Mouse (Mus musculus) stomach, embryonic 16.5 days (tissue): Measurements from ENCODE around the gene Dexi. TPM values are rescaled to one million over a fixed set of nuclear protein-coding genes. Genes with fewer than 3 reads are reported as not detected.

Source experiments
- ATAC-seq: fragments of 200-750 bp; cut with Nextera tagmentation; 2 replicates; pipeline ENCODE4 v1.8.0; 2017; ENCODE audit warnings: moderate number of reproducible peaks, moderate TSS enrichment; ENCODE audit not compliant: insufficient read depth, low FRiP score
- H3K27ac ChIP-seq: fragments of 300-500 bp; sonication (generic); 2 replicates; pipeline ENCODE4 v1.5.1; 2014; ENCODE audit warnings: low read length
- H3K27me3 ChIP-seq: fragments of 300-500 bp; sonication (generic); 2 replicates; pipeline ENCODE4 v1.6.1; 2014; ENCODE audit warnings: low read length, control low read depth, mixed read lengths; ENCODE audit not compliant: control insufficient read depth, insufficient read depth
- H3K36me3 ChIP-seq: fragments of 300-500 bp; sonication (generic); 2 replicates; pipeline ENCODE4 v1.6.1; 2014; ENCODE audit warnings: low read length; ENCODE audit not compliant: control insufficient read depth, insufficient read depth
- H3K4me1 ChIP-seq: fragments of 300-500 bp; sonication (generic); 2 replicates; pipeline ENCODE4 v1.6.1; 2014; ENCODE audit warnings: low read length, control low read depth, mixed read lengths; ENCODE audit not compliant: control insufficient read depth, insufficient read depth
- H3K4me2 ChIP-seq: fragments of 300-500 bp; sonication (generic); 2 replicates; pipeline ENCODE4 v1.6.1; 2014; ENCODE audit warnings: low read depth, low read length, mixed read lengths
- H3K4me3 ChIP-seq: fragments of 300-500 bp; sonication (generic); replicated peaks from 2 replicates; pipeline ENCODE4 v1.5.1; 2014; ENCODE audit warnings: mild to moderate bottlenecking, low read length
- H3K9ac ChIP-seq: fragments of 300-500 bp; sonication (generic); 2 replicates; pipeline ENCODE4 v1.6.1; 2014; ENCODE audit warnings: low read length
- H3K9me3 ChIP-seq: fragments of 300-500 bp; sonication (generic); replicated peaks from 2 replicates; pipeline ENCODE4 v1.6.1; 2016; ENCODE audit warnings: low read length, control low read depth; ENCODE audit not compliant: control insufficient read depth
- WGBS: fragments of 180-500 bp; shearing (Covaris S2); extraction: QIAGEN DNeasy Blood & Tissue Kit; methylation state at CpG from one replicate; pipeline ENCODE4 v1.1.7; 2014; 5-methylcytosine and 5-hydroxymethylcytosine counted together
- polyA plus RNA-seq: library from polyadenylated mRNA; unstranded; fragments of >200 nt; fragmentation: Nextera tagmentation; extraction: Ambion mirVana; gene quantifications from 2 replicates; pipeline ENCODE4 v1.2.1, GENCODE M21; 2015

The Dexi gene
- polyA plus RNA-seq, 1 experiment from 2014 or later, result 5.0 TPM

DNA sequence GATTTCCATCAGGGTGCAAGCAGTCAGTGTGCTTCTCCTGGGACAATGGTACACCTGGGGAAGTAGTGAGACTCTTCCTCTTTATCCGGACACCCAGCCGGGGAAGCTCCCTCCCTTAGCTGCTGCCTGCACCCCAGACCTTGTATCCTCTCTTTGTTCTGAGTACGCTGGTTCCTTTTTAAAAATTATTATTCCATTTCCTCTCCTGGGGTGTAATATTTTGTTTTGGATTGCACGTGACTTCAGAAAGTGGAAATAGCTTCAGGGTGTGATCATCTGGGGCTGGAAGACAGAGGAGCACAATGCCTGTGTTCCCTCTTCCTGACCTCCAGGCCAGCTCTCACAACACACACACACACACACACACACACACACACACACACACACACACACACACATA is 60.5 kb downstream of the Dexi start:
- Histone ChIP-seq H3K4me2 (no peak overlapping the region), H3K4me3 (no peak overlapping the region), H3K36me3 (no peaks in the 10 kb centered on the region), H3K27me3 (no peaks in the 10 kb centered on the region), H3K27ac (no peak overlapping the region), H3K4me1 (no peaks in the 10 kb centered on the region), H3K9me3 (no peaks in the 10 kb centered on the region), H3K9ac (no peak overlapping the region)
- ATAC-seq, result no peak
- WGBS, result 63% methylated on average over 4 of the region's 4 CpGs

DNA sequence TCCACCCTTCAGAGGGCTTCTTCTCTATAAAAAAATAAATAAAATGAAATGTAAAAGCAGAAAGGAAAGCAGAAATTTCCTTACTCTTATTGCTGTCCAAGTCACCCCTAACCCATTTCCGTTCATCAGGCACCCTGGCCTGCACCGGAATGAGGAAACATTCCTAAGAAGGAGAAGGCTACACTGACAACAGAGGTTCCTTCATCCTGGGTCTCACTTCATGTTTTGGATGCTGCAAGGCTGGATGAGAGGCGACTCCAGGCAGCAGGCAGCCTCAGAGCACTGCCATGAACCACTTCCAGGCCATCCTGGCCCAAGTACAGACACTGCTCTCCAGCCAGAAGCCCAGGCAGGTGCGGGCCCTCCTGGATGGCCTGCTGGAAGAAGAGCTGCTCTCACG is 63.0 kb downstream of the Dexi start, which contains the start of gene Ciita:
Gene Ciita (plus strand): TSS at position 203 of the 400 bp plus-strand sequence.
- Histone ChIP-seq H3K36me3 (no peaks in the 10 kb centered on the region), H3K4me2 (no peak within 1 kb of the TSS), H3K9ac (no peak within 1 kb of the TSS), H3K27me3 (no peaks in the 10 kb centered on the region), H3K27ac (no peak within 1 kb of the TSS), H3K4me3 (no peak within 1 kb of the TSS), H3K9me3 (no peaks in the 10 kb centered on the region), H3K4me1 (no peaks in the 10 kb centered on the region)
- no peak for ATAC-seq
- 65% methylated on average over 5 of the region's 5 CpGs for WGBS

DNA sequence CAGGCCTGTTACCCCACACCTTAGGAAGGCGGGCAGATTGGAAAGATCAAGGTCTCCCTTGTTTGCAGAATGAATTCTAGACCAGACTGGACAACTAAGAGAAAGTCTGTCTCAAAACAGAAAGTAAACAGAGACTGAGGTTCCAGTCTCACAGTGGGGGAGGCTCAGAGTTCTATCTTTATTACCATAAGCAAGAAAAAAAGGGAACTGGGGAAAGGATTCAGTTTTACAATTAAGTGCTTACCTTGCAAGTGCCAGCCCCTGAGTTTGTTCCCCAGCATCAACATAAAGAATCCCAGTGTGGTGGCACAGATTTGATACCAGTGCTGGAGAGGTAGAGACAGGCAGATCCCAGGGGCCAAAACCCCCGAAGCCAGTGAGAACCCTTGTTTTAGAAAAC is 66.9 kb downstream of the Dexi start:
- Histone ChIP-seq H3K4me1 (no peaks in the 10 kb centered on the region), H3K4me3 (no peak overlapping the region), H3K4me2 (no peak overlapping the region), H3K36me3 (no peaks in the 10 kb centered on the region), H3K9me3 (no peaks in the 10 kb centered on the region), H3K27me3 (no peaks in the 10 kb centered on the region), H3K27ac (no peak overlapping the region), H3K9ac (no peak overlapping the region)
- 63% methylated on average over 2 of the region's 2 CpGs for WGBS
- ATAC-seq, result no peak

DNA sequence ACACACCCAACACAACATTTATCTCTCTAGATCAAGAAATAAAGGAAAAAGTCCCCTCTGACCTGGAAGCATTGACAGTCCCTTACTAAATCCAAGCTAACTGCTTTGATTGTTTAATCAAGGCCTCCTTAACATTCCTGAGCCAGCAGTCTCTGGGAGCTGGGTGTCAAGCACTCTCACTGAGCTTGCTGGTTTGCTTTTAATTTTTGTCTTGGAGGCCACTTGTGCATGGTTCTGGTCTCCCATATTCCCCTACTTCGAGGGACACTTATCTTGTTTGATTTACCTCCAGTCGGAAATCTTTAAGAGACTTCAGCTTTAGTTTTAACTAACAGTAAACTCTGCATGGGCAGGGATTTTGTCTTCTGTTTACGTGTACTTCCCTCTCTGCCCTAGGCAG is 67.9 kb downstream of the Dexi start:
- Histone ChIP-seq H3K27me3 (no peaks in the 10 kb centered on the region), H3K9me3 (no peaks in the 10 kb centered on the region), H3K36me3 (no peaks in the 10 kb centered on the region), H3K4me1 (no peaks in the 10 kb centered on the region), H3K4me3 (no peak overlapping the region), H3K4me2 (no peak overlapping the region), H3K27ac (no peak overlapping the region), H3K9ac (no peak overlapping the region)
- WGBS, result 36% methylated on average over 3 of the region's 3 CpGs
- ATAC-seq, result no peak

DNA sequence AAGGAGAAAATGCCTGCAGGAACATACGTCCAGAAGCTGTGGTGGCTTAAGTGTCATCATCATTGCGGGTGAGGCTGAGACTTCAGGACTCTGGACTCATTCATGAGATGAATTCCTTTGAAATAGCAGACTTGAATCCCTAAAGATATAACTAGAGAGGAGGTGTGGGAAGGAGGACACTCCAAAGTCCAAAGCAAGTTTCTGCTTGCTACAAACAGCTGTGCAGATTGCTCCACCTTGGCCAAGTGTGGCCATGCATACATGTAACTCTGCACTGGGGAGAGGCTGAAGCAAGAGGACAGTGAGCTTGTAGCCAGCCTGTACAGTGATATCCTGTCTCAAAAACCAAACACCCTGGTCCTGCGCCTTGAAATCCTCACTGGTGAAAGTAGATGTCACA is 70.9 kb downstream of the Dexi start:
- ATAC-seq, result no peak
- Histone ChIP-seq H3K27me3 (no peaks in the 10 kb centered on the region), H3K27ac (no peak overlapping the region), H3K9ac (no peak overlapping the region), H3K9me3 (no peaks in the 10 kb centered on the region), H3K36me3 (no peaks in the 10 kb centered on the region), H3K4me1 (no peaks in the 10 kb centered on the region), H3K4me3 (no peak overlapping the region), H3K4me2 (no peak overlapping the region)
- 85% methylated on average over 3 of the region's 3 CpGs for WGBS

DNA sequence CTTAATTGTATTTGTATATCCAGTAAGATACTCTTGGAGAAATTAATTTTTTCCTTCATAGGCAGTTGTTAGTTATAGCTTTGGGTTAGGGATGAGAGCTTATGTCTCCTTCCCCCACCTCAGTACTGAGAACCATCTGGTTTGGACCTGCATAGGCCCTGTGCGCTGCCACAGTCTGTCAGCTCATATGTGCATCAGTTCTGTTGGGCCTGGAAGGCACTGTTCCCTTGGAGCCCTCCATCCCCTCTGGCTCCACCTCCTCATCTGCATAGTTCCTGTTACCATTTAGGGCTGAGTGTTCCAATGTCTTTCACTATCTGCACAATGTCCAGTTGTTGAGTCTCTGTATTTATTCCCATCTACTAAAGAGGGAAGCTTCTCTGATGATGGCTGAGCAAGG is 74.7 kb downstream of the Dexi start:
- 79% methylated on average over 1 of the region's 1 CpGs for WGBS
- Histone ChIP-seq H3K27ac (no peak overlapping the region), H3K27me3 (no peaks in the 10 kb centered on the region), H3K4me2 (no peak overlapping the region), H3K4me1 (no peaks in the 10 kb centered on the region), H3K9me3 (no peaks in the 10 kb centered on the region), H3K9ac (no peak overlapping the region), H3K36me3 (no peaks in the 10 kb centered on the region), H3K4me3 (no peak overlapping the region)
- no peak for ATAC-seq

DNA sequence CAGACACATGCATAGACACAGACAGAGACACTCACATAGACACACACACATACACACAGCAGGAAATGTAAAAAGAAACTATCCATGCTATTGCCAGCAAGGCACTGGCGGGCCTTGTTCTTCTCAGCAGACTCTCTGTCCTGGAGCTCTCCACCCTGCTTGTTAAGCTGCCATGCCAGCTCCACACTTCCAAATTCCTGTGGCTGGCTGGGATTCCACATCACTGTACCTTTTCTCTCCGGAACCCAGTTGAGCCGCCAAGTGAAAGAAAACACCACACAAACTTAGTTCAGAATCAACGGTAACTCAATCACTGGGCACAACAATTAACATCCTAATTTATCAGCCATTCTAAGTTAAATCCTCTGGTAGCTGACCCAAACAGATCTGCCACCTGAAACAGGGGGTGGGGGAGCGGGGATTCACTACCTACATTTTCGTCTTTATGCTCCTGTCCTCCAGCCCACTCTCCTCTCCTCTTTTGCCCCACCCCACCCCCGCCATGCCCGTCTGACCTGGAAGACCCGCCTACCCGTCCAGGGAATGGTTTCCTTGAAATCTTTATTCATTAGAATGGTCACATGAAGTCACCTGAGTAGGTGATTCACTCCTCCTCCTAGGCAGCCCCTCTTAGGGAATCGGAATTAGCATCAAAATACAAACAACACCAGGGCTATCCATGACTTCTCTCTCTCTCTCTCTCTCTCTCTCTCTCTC is 75.3 kb downstream of the Dexi start:
- no peak overlapping the region for H3K27ac ChIP-seq

DNA sequence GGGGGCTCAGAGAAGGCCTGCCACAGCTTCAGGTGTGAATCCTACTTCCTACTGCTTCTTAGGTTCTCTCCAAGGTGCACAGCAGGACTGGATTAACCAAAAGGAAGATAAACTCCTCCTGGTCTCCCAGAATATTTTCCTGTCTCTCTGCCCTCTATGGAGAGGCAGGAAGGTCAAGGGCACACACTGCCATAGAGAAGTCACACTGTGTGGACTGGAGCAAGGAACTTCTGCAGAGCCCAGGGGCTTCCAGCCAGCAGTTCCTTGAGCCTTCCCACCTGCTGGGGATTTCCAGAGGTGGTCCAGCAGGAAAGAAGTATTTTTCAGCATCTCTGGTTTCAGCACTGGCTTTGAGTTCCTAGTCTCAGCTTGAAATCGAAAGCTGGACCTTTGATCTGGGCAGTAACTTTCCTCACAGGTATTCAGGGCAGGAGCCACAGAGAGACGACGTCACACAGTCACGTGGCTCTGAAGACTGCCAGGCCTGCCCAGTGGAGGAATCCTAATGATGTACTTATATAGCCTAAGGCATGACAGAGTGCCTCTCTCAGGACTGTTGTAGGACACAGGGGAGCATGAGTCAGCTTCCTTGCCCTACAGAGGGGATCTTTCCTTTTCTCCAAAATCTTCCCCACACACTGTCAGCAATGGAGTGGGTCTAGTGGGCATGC is 77.7 kb downstream of the Dexi start:
- WGBS, result 15% methylated on average over 4 of the region's 4 CpGs
- Histone ChIP-seq H3K9me3 (no peaks in the 10 kb centered on the region), H3K27ac (no peak overlapping the region), H3K9ac (no peak overlapping the region), H3K27me3 (no peaks in the 10 kb centered on the region), H3K4me2 (no peak overlapping the region), H3K4me1 (no peaks in the 10 kb centered on the region), H3K4me3 (no peak overlapping the region), H3K36me3 (no peaks in the 10 kb centered on the region)
- ATAC-seq, result no peak

More for the DNA sequence above, 75.3 kb downstream of the Dexi start:
- Histone ChIP-seq H3K36me3 (no peaks in the 10 kb centered on the region), H3K4me2 (no peak overlapping the region), H3K4me1 (no peaks in the 10 kb centered on the region), H3K9ac (no peak overlapping the region), H3K4me3 (no peak overlapping the region), H3K27me3 (no peaks in the 10 kb centered on the region), H3K9me3 (no peaks in the 10 kb centered on the region)
- WGBS, result 37% methylated on average over 11 of the region's 11 CpGs
- no peak for ATAC-seq

DNA sequence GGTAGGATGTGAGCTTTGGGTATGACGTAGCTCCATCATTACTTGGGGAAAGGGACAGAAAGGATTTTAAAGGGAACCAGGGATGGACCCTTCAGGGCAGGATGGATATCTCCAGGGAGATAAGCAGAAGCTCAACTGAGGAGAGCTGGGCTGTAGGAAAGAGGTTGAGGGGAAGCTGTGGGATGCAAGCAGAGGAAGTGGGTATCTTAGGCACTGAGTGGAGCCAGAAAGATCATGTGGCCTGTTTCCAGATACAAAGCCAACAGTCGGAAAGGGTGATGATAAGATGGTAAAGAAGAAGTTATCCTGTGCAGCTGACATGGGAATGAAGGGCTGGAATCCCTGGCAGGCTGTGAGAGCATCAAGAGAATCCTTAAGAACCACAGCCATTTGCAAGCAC is 81.7 kb downstream of the Dexi start:
- Histone ChIP-seq H3K36me3 (no peaks in the 10 kb centered on the region), H3K9ac (no peak overlapping the region), H3K27me3 (no peaks in the 10 kb centered on the region), H3K4me1 (no peaks in the 10 kb centered on the region), H3K9me3 (no peaks in the 10 kb centered on the region), H3K4me3 (no peak overlapping the region), H3K4me2 (no peak overlapping the region), H3K27ac (no peak overlapping the region)
- no peak for ATAC-seq
- 73% methylated on average over 2 of the region's 2 CpGs for WGBS
